Mouse (Mus musculus) cortical plate, adult 2 months (tissue): ENCODE measurements around the gene Gm11444.

ENCODE experiments used
- CTCF ChIP-seq: fragments of 200-500 bp; IDR thresholded peaks from 2 replicates; pipeline ENCODE4 v1.5.1; 2011; ENCODE audit warnings: mild to moderate bottlenecking, control low read depth, low read length; ENCODE audit not compliant: insufficient read depth; ENCODE audit errors: extremely low read depth
- POLR2A ChIP-seq: fragments of 200-500 bp; IDR thresholded peaks from 2 replicates; pipeline ENCODE4 v1.6.1; 2011; ENCODE audit warnings: mild to moderate bottlenecking, low read length, control low read depth; ENCODE audit not compliant: insufficient read depth; ENCODE audit errors: extremely low read depth

GRCm38 (mm10) chr11:85818401-85818800 is 31.7 kb downstream of the Gm11444 start:
- TF ChIP-seq CTCF (no peak), POLR2A (no peak)
